Mouse (Mus musculus): ENCODE measurements around the gene Gfap. TPM values are rescaled to one million over a fixed set of nuclear protein-coding genes. Genes with fewer than 3 reads are reported as not detected.

The Gfap gene
- polyA plus RNA-seq, 1 experiment from 2014 or later = 0.11 TPM

GRCm38 (mm10) chr11:102888135-102888534 is 12.6 kb downstream of the Gfap start:
- Histone ChIP-seq H3K9ac (ENCODE audit: low read length) (no peak overlapping the region), H3K4me1 (ENCODE audit: control insufficient read depth, insufficient read depth, low read length) (peaks cover under 1% of the 10 kb centered on the region; the same call in 1 of the 2 replicates), H3K36me3 (ENCODE audit: control insufficient read depth, insufficient read depth, low read length) (no peaks in the 10 kb centered on the region), H3K4me2 (no peak overlapping the region), H3K27me3 (ENCODE audit: control insufficient read depth, insufficient read depth, low read length) (peaks cover 9% of the 10 kb centered on the region), H3K4me3 (ENCODE audit: low read depth, low read length) (no peak overlapping the region), H3K27ac (ENCODE audit: low read depth, low read length) (no peak overlapping the region), H3K9me3 (ENCODE audit: control insufficient read depth, low read length) (no peaks in the 10 kb centered on the region)
- DNase-seq (ENCODE audit: low spot score, missing footprints) (peak; percentile 10), ATAC-seq (ENCODE audit: low FRiP score) (no peak)
- WGBS = 67% methylated on average over 3 of the region's 3 CpGs

- Histone ChIP-seq H3K9ac (ENCODE audit: low read length) (no peak overlapping the region), H3K9me3 (ENCODE audit: control insufficient read depth, low read length) (no peaks in the 10 kb centered on the region), H3K36me3 (ENCODE audit: control insufficient read depth, insufficient read depth, low read length) (no peaks in the 10 kb centered on the region), H3K4me1 (ENCODE audit: control insufficient read depth, insufficient read depth, low read length) (no peaks in the 10 kb centered on the region), H3K4me2 (no peak overlapping the region), H3K27ac (ENCODE audit: low read depth, low read length) (no peak overlapping the region), H3K4me3 (ENCODE audit: low read depth, low read length) (no peak overlapping the region), H3K27me3 (ENCODE audit: control insufficient read depth, insufficient read depth, low read length) (peaks cover 2% of the 10 kb centered on the region)
- DNase-seq (ENCODE audit: low spot score, missing footprints) (no peak), ATAC-seq (ENCODE audit: low FRiP score) (no peak)
- whole genome bisulfite sequencing = 88% methylated on average over 5 of the region's 5 CpGs
These were observed 13.3 kb downstream of the Gfap start for GRCm38 (mm10) chr11:102887433-102887832.

- no peak within 1 kb of the TSS for H3K4me3 ChIP-seq (ENCODE audit: low read depth, low read length)
- H3K9ac ChIP-seq (ENCODE audit: low read length) = no peak within 1 kb of the TSS
- DNase-seq (ENCODE audit: low spot score, missing footprints) (peak; percentile 62), ATAC-seq (ENCODE audit: low FRiP score) (no peak)
- peaks cover 2% of the 10 kb centered on the region for H3K27me3 ChIP-seq (ENCODE audit: control insufficient read depth, insufficient read depth, low read length)
- WGBS = 62% methylated on average over 10 of the region's 10 CpGs
- peaks cover 10% of the 10 kb centered on the region for H3K4me1 ChIP-seq (ENCODE audit: control insufficient read depth, insufficient read depth, low read length)
- H3K27ac ChIP-seq (ENCODE audit: low read depth, low read length) = no peak within 1 kb of the TSS
- no peak within 1 kb of the TSS for H3K4me2 ChIP-seq
- no peaks in the 10 kb centered on the region for H3K36me3 ChIP-seq (ENCODE audit: control insufficient read depth, insufficient read depth, low read length)
- no peaks in the 10 kb centered on the region for H3K9me3 ChIP-seq (ENCODE audit: control insufficient read depth, low read length)
These were observed 16.0 kb downstream of the Gfap start, which contains the start of gene Fam187a for GRCm38 (mm10) chr11:102884616-102885219. Fam187a (plus strand) TSS chr11:102885169.

GRCm38 (mm10) chr11:102881314-102882198 is 19.2 kb downstream of the Gfap start:
- H3K9me3 ChIP-seq (ENCODE audit: control insufficient read depth, low read length) = no peaks in the 10 kb centered on the region
- peak overlapping the region; percentile 75 for H3K4me3 ChIP-seq (ENCODE audit: low read depth, low read length)
- DNase-seq (ENCODE audit: low spot score, missing footprints) (no peak), ATAC-seq (ENCODE audit: low FRiP score) (peak; percentile 40)
- 0 out of 2 replicates have a peak, but pooled peaks cover 5% of the 10 kb centered on the region for H3K36me3 ChIP-seq (ENCODE audit: control insufficient read depth, insufficient read depth, low read length)
- H3K4me1 ChIP-seq (ENCODE audit: control insufficient read depth, insufficient read depth, low read length) = peaks cover 16% of the 10 kb centered on the region
- WGBS = 20% methylated on average over 13 of the region's 13 CpGs
- peaks cover 2% of the 10 kb centered on the region for H3K27me3 ChIP-seq (ENCODE audit: control insufficient read depth, insufficient read depth, low read length)
- peak overlapping the region; percentile 83 for H3K9ac ChIP-seq (ENCODE audit: low read length)
- no peak overlapping the region for H3K27ac ChIP-seq (ENCODE audit: low read depth, low read length)
- H3K4me2 ChIP-seq = peak overlapping the region; percentile 63

- H3K4me1 ChIP-seq (ENCODE audit: control insufficient read depth, insufficient read depth, low read length) = peaks cover 16% of the 10 kb centered on the region
- H3K36me3 ChIP-seq (ENCODE audit: control insufficient read depth, insufficient read depth, low read length) = peaks cover 7% of the 10 kb centered on the region
- no peaks in the 10 kb centered on the region for H3K27me3 ChIP-seq (ENCODE audit: control insufficient read depth, insufficient read depth, low read length)
- H3K4me2 ChIP-seq = peak within 1 kb of the TSS; percentile 63
- peak within 1 kb of the TSS; percentile 75 for H3K4me3 ChIP-seq (ENCODE audit: low read depth, low read length)
- H3K27ac ChIP-seq (ENCODE audit: low read depth, low read length) = peak within 1 kb of the TSS; percentile 41
- H3K9ac ChIP-seq (ENCODE audit: low read length) = peak within 1 kb of the TSS; percentile 83
- WGBS = under 1% methylated on average over 62 of the region's 62 CpGs
- peak; percentile 93 for ATAC-seq (ENCODE audit: low FRiP score)
- H3K9me3 ChIP-seq (ENCODE audit: control insufficient read depth, low read length) = no peaks in the 10 kb centered on the region
- DNase-seq (ENCODE audit: low spot score, missing footprints) = peak; percentile 100
These were observed 20.0 kb downstream of the Gfap start, which contains the start of the genes Eftud2 and Ccdc103 for GRCm38 (mm10) chr11:102880585-102881313. Eftud2 (minus strand) TSS chr11:102880985. Ccdc103 (plus strand) TSS chr11:102881204.

- no peak for ATAC-seq (ENCODE audit: low FRiP score)
- 64% methylated on average over 2 of the region's 2 CpGs for WGBS
- peak overlapping the region; percentile 63 for H3K4me2 ChIP-seq
These were observed 21.2 kb downstream of the Gfap start for GRCm38 (mm10) chr11:102879558-102879957.

GRCm38 (mm10) chr11:102874801-102875334 is 25.8 kb downstream of the Gfap start:
- Histone ChIP-seq H3K4me1 (ENCODE audit: control insufficient read depth, insufficient read depth, low read length) (peaks cover 7% of the 10 kb centered on the region), H3K36me3 (ENCODE audit: control insufficient read depth, insufficient read depth, low read length) (peaks cover 19% of the 10 kb centered on the region), H3K4me3 (ENCODE audit: low read depth, low read length) (no peak overlapping the region), H3K9me3 (ENCODE audit: control insufficient read depth, low read length) (no peaks in the 10 kb centered on the region), H3K4me2 (no peak overlapping the region), H3K9ac (ENCODE audit: low read length) (no peak overlapping the region), H3K27me3 (ENCODE audit: control insufficient read depth, insufficient read depth, low read length) (no peaks in the 10 kb centered on the region), H3K27ac (ENCODE audit: low read depth, low read length) (no peak overlapping the region)
- WGBS = 93% methylated on average over 7 of the region's 7 CpGs
- DNase-seq (ENCODE audit: low spot score, missing footprints) (no peak), ATAC-seq (ENCODE audit: low FRiP score) (no peak)

More at GRCm38 (mm10) chr11:102879558-102879957, 21.2 kb downstream of the Gfap start:
- Histone ChIP-seq H3K27ac (ENCODE audit: low read depth, low read length) (no peak overlapping the region), H3K9me3 (ENCODE audit: control insufficient read depth, low read length) (no peaks in the 10 kb centered on the region), H3K9ac (ENCODE audit: low read length) (no peak overlapping the region), H3K4me1 (ENCODE audit: control insufficient read depth, insufficient read depth, low read length) (peaks cover 16% of the 10 kb centered on the region), H3K36me3 (ENCODE audit: control insufficient read depth, insufficient read depth, low read length) (peaks cover 9% of the 10 kb centered on the region), H3K4me3 (ENCODE audit: low read depth, low read length) (peak overlapping the region; percentile 75; the same call in 1 of the 2 replicates), H3K27me3 (ENCODE audit: control insufficient read depth, insufficient read depth, low read length) (no peaks in the 10 kb centered on the region)
- DNase-seq (ENCODE audit: low spot score, missing footprints) = peak; percentile 62

- no peak for ATAC-seq (ENCODE audit: low FRiP score)
- Histone ChIP-seq H3K9ac (ENCODE audit: low read length) (no peak overlapping the region), H3K4me2 (no peak overlapping the region), H3K27me3 (ENCODE audit: control insufficient read depth, insufficient read depth, low read length) (no peaks in the 10 kb centered on the region), H3K36me3 (ENCODE audit: control insufficient read depth, insufficient read depth, low read length) (peaks cover 25% of the 10 kb centered on the region), H3K9me3 (ENCODE audit: control insufficient read depth, low read length) (no peaks in the 10 kb centered on the region), H3K4me3 (ENCODE audit: low read depth, low read length) (no peak overlapping the region), H3K4me1 (ENCODE audit: control insufficient read depth, insufficient read depth, low read length) (no peaks in the 10 kb centered on the region), H3K27ac (ENCODE audit: low read depth, low read length) (no peak overlapping the region)
- 43% methylated on average over 4 of the region's 4 CpGs for WGBS
- DNase-seq (ENCODE audit: low spot score, missing footprints) = peak; percentile 95
These were observed 36.4 kb downstream of the Gfap start for GRCm38 (mm10) chr11:102864272-102864671.

All from midbrain, embryonic 11.5 days (tissue).